Mouse (Mus musculus) kidney, adult 2 months (tissue): ENCODE data around the gene Cldn7. TPM values are rescaled to one million over a fixed set of nuclear protein-coding genes. Genes with fewer than 3 reads are reported as not detected.
"Not testable (repeated sequence)": the region's sequence is repeated elsewhere in the genome, so short reads cannot be mapped to it uniquely, and the experiment has no call there.

ENCODE experiments used
- DNase-seq: peaks from one replicate; pipeline ENCODE4 v3.0.0; 2021
- H3K27ac ChIP-seq: fragments of 200-500 bp; 2 replicates; pipeline ENCODE4 v1.5.1; 2012; ENCODE audit warnings: low read depth, low read length, control low read depth, inconsistent platforms; ENCODE audit not compliant: insufficient read depth
- H3K27me3 ChIP-seq: fragments of 200-500 bp; replicated peaks from 2 replicates; pipeline ENCODE4 v1.6.1; 2012; ENCODE audit warnings: mild to moderate bottlenecking, moderate library complexity, low read length, inconsistent platforms; ENCODE audit not compliant: control insufficient read depth, insufficient read depth
- H3K36me3 ChIP-seq: fragments of 200-500 bp; 2 replicates; pipeline ENCODE4 v1.6.1; 2012; ENCODE audit warnings: mild to moderate bottlenecking, moderate library complexity, low read length, inconsistent platforms; ENCODE audit not compliant: control insufficient read depth, insufficient read depth
- H3K4me1 ChIP-seq: fragments of 200-500 bp; 2 replicates; pipeline ENCODE4 v1.6.1; 2011; ENCODE audit warnings: low read length; ENCODE audit not compliant: control insufficient read depth, insufficient read depth
- H3K4me3 ChIP-seq: fragments of 200-500 bp; 2 replicates; pipeline ENCODE4 v1.5.1; 2011; ENCODE audit warnings: mild to moderate bottlenecking, low read depth, low read length, control low read depth; ENCODE audit not compliant: insufficient read depth
- CTCF ChIP-seq: fragments of 200-500 bp; conservative IDR thresholded peaks from 2 replicates; pipeline ENCODE4 v1.5.1; 2011; ENCODE audit warnings: low read depth, mild to moderate bottlenecking, control low read depth, low read length, moderate library complexity, mixed read lengths; ENCODE audit not compliant: insufficient read depth, insufficient read length
- POLR2A ChIP-seq: fragments of 200-500 bp; IDR thresholded peaks from one replicate; pipeline ENCODE4 v1.6.1; 2011; ENCODE audit warnings: low read depth, low read length, control low read depth
- WGBS: fragments of 180-500 bp; shearing (Covaris S2); methylation state at CpG from one replicate; pipeline ENCODE4 v1.1.7; 2018; 5-methylcytosine and 5-hydroxymethylcytosine counted together
- polyA plus RNA-seq: library from polyadenylated mRNA; depleted of rRNA; stranded (reverse); fragments of >200 nt; gene quantifications from 2 replicates; pipeline ENCODE4 v1.2.3, GENCODE M21; 2012

Gene Cldn7
- polyA plus RNA-seq, 1 experiment = 40.0 TPM

- Histone ChIP-seq H3K4me3 (no peak overlapping the region), H3K27ac (no peak overlapping the region), H3K4me1 (peaks cover 3% of the 10 kb centered on the region; the same call in 1 of the 2 replicates), H3K27me3 (no peaks in the 10 kb centered on the region), H3K36me3 (no peaks in the 10 kb centered on the region)
- TF ChIP-seq CTCF = no peak
- no peak for TF ChIP-seq POLR2A
- WGBS = 98% methylated on average over 2 of the region's 2 CpGs
- no peak for DNase-seq
Observed at GRCm38 (mm10) chr11:69927501-69927900, 37.1 kb upstream of the Cldn7 start.

DNA sequence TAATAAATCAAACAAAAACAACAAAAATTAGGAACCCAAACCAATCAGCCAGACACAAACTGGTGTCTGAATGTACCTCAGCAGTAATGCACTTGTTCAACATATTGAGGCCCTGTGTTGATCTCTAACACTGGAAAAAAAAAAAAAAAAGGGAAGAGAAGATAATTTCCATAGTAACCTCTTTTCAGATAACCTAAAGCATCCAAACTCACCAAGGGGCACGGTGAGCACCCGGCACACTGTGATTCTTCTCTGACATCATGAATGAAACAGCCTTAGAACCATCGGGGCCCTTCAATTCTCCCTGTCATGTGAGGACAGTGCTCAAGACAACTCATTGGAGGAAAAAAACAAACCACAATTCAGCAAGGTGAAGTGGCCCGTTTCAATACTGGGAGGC, 34.9 kb upstream of the Cldn7 start:
- 80% methylated on average over 4 of the region's 4 CpGs for WGBS
- H3K27ac ChIP-seq = no peak overlapping the region
- no peaks in the 10 kb centered on the region for H3K36me3 ChIP-seq
- H3K27me3 ChIP-seq = no peaks in the 10 kb centered on the region
- no peak for DNase-seq
- no peak overlapping the region for H3K4me3 ChIP-seq
- TF ChIP-seq CTCF (no peak), POLR2A (no peak)
- H3K4me1 ChIP-seq = no peaks in the 10 kb centered on the region; the same call in 1 of the 2 replicates

- not testable (repeated sequence) for H3K36me3 ChIP-seq, H3K4me1 ChIP-seq, H3K4me3 ChIP-seq, H3K27ac ChIP-seq, DNase-seq, H3K27me3 ChIP-seq
- 90% methylated on average over 8 of the region's 8 CpGs for WGBS
Observed at GRCm38 (mm10) chr11:69930176-69930575, 34.4 kb upstream of the Cldn7 start.

DNA sequence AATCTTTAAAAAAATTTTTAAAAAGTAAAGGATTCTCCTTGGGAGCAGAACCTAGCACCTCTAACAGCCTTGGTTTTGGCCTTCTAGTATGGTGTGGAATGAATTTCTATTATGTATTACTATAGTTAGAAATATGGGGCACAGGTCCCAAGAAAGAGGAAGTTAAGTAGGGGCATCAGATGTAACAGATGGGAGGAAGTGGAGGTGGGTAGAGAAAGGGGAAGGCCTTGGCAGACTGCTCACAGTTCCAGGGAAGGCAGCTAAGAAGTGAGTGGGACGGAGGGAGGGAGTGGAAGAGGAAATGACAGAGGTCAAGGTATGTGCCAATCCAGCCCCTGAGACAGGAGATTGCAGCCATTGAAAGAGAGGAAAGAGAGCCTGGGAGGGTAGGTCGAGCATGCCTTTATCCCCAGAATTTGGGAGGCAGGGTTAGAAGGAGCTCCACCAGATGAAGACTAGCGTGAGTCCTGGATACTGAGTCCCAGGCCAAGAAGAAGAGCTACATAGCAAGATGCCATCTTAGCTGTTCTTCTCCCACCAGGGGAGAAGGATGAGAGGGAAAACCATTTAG, 33.5 kb upstream of the Cldn7 start:
- Histone ChIP-seq H3K4me1 (peaks cover 2% of the 10 kb centered on the region; the same call in 1 of the 2 replicates), H3K27me3 (0 out of 2 replicates have a peak, but pooled peaks cover under 1% of the 10 kb centered on the region), H3K4me3 (no peak overlapping the region), H3K27ac (no peak overlapping the region), H3K36me3 (no peaks in the 10 kb centered on the region)
- DNase-seq = no peak
- TF ChIP-seq CTCF (no peak), POLR2A (no peak)
- 71% methylated on average over 3 of the region's 3 CpGs for WGBS

DNA sequence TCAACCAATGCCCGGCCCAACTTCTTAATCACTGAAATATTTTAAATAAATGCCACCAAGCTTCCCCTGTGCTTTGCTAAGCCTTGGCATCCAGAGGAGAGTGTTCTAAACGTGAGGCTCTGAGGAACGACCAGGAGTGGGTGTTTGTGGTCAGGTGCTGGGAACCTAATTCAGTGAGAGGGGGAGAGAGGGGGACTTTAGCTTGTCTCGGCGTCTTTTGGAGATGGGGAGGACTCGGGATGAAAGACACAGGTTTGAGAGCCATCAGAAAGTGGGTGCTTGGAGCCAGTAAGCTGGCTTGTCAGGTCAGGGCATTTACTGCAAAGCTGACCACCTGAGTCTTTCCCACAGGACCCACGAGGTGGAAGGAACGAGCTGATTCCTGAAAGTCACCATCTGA, 32.8 kb upstream of the Cldn7 start:
- Histone ChIP-seq H3K4me1 (peaks cover 5% of the 10 kb centered on the region), H3K36me3 (no peaks in the 10 kb centered on the region), H3K4me3 (no peak overlapping the region), H3K27me3 (0 out of 2 replicates have a peak, but pooled peaks cover 1% of the 10 kb centered on the region), H3K27ac (no peak overlapping the region)
- 73% methylated on average over 8 of the region's 8 CpGs for WGBS
- DNase-seq = no peak
- TF ChIP-seq CTCF = no peak
- TF ChIP-seq POLR2A = no peak

- TF ChIP-seq CTCF = peak; percentile 52
- TF ChIP-seq POLR2A = no peak
- H3K4me1 ChIP-seq = peaks cover 9% of the 10 kb centered on the region
- DNase-seq = no peak
- H3K27me3 ChIP-seq = 0 out of 2 replicates have a peak, but pooled peaks cover 1% of the 10 kb centered on the region
- H3K4me3 ChIP-seq = no peak overlapping the region
- no peaks in the 10 kb centered on the region for H3K36me3 ChIP-seq
- 43% methylated on average over 3 of the region's 3 CpGs for WGBS
- H3K27ac ChIP-seq = no peak overlapping the region
Observed at GRCm38 (mm10) chr11:69932254-69932653, 32.3 kb upstream of the Cldn7 start.

DNA sequence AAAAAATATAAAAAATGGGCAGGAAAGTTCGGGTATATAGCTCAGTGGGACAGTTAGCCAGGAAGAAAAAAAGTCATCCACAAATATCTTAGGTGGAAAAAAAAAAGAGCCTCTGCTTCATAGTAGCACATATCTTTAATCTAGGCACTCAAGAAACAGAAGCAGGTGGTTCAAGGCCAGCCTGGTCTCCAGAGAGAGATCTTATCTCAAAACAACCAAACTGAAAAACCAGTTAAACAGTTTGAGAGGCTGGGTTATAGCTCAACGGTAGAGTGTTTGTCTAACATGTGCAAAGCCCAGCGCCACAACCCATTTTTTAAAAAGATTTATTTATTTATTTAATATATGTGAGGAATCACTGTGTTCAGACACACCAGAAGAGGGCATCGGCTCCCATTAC, 31.5 kb upstream of the Cldn7 start:
- Histone ChIP-seq H3K27me3 (0 out of 2 replicates have a peak, but pooled peaks cover 1% of the 10 kb centered on the region), H3K27ac (no peak overlapping the region), H3K36me3 (no peaks in the 10 kb centered on the region), H3K4me1 (peaks cover 9% of the 10 kb centered on the region), H3K4me3 (no peak overlapping the region)
- TF ChIP-seq POLR2A (no peak), CTCF (no peak)
- 78% methylated on average over 4 of the region's 4 CpGs for WGBS
- no peak for DNase-seq
